Mouse (Mus musculus): Measurements from ENCODE around the gene Lrrc28.

Lrrc28 gene

GRCm38 (mm10) chr7:67529381-67529780 lies 115.7 kb downstream of the Lrrc28 start:
- WGBS = 84% methylated on average over 6 of the region's 6 CpGs

DNA sequence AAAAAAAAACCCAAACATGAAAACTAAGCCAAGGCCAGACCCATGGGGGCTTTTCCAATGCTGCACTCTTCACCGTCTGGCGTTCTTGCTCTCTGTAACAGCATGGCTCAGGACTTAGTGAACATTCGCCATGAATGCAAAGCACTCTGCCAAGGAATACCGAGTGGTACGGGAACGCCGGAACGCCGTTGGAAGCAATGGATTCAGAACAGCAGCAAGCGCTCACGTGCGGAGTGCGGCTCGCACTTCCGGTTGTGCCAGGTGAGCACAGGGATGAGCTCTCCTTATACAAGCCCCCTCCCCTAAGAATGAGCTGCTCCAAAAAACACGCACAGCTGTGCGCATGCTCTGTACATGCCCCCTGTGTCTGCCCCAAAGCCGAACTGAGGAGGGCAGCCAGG lies 116.2 kb downstream of the Lrrc28 start:
- WGBS = 65% methylated on average over 18 of the region's 18 CpGs

GRCm38 (mm10) chr7:67528063-67528811 lies 116.8 kb downstream of the Lrrc28 start:
- 30% methylated on average over 10 of the region's 10 CpGs for WGBS

DNA sequence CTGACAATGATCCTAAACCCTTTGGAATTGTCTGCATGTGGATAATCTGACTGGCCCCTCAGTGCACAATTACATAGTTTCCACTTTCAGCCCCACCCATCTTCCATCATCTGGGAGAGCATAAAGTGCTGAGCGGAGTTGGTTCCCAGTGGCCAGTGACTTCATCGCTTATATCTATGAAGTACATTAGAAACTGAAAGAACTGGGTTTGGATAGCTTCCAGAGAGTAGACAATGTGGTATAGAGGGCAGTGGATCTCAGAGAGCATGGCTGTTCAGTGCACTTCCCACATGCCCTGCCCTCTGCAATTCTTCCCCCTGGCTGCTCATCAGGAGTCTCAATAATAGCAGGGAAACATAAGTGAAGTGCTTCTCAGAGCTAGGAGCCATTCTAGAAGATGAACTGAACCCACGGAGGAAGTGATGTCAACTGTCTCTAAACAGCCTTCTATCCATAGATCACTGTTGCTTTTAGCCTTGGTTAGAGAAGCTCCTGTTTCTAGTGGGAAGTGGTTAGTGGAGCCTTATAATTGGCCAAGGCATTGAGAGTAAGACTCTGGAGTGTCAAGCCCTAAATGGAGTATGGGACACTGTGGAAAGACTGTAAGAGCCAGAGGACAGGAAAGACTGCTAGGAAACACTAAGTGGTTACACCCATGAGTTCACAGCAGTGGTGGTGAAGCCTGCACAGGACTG lies 119.0 kb downstream of the Lrrc28 start:
- WGBS = 76% methylated on average over 3 of the region's 3 CpGs

GRCm38 (mm10) chr7:67524069-67524468 lies 121.0 kb downstream of the Lrrc28 start:
- 96% methylated on average over 8 of the region's 8 CpGs for WGBS

GRCm38 (mm10) chr7:67523400-67523799 lies 121.7 kb downstream of the Lrrc28 start:
- WGBS = 90% methylated on average over 7 of the region's 7 CpGs

GRCm38 (mm10) chr7:67521731-67522130 lies 123.3 kb downstream of the Lrrc28 start:
- WGBS = 84% methylated on average over 5 of the region's 5 CpGs

DNA sequence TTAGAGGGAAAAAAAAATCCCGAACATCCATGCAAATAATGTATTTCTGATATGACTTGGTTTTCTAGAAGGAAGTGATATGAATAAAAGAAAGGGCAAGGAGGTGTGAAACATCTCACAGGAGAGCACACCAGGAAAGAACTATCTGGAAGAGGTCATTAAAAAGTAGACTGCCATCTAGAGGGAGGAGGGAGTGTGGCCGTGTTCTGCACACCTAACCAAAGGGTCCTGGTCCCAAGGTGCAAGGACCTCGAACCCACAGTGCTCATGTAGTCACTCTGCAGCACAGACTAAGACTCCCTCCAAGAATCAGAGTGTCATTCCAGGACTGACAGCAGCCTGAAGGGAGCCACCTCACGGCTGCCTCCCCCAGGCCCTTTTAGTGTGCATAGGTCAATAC lies 124.1 kb downstream of the Lrrc28 start:
- 85% methylated on average over 4 of the region's 4 CpGs for WGBS

GRCm38 (mm10) chr7:67520001-67520400 lies 125.1 kb downstream of the Lrrc28 start:
- WGBS = 62% methylated on average over 10 of the region's 10 CpGs

GRCm38 (mm10) chr7:67515621-67516020 lies 129.4 kb downstream of the Lrrc28 start:
- WGBS = 79% methylated on average over 9 of the region's 9 CpGs

DNA sequence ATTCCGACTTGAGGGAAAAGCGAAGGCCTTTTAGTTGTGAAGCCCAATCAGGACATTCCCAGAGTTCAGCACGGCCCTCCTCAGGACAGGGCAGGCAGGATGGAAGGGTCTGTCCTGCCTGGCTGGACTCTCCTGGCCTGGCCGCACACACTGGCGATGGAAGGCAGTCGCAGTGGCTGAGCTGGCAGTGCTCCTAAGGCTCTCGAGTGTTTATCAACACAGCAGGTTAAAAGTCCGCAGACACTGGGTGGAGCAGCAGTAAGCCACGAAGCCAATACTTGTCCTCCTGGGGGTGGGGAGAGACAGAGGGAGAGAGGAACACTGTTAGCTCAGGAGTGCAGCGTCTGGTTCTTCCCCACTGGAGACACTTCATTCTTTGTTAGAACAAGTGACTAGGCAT lies 130.2 kb downstream of the Lrrc28 start:
- WGBS = 72% methylated on average over 10 of the region's 10 CpGs

DNA sequence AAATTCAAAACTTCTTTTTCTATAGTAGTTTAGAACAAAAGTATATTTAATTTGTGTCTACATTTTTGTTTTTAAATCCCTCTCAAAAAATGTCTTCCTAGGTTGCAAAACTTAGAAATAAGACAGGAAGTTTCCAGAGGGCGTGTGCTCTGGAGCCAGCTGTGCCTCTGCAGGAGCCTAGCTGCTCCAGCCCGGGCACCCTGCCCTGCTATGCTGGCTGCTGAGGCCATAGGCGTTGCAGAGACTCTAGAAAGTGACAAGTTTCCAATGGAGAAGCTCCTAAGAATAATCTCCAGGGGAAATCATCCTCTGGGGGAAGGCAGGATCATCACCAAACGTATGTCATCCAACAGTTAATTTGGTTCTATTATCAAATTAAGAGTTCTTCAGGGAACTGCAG lies 130.7 kb downstream of the Lrrc28 start:
- 52% methylated on average over 4 of the region's 4 CpGs for WGBS

- 70% methylated on average over 4 of the region's 4 CpGs for whole genome bisulfite sequencing
These were observed 131.4 kb downstream of the Lrrc28 start for GRCm38 (mm10) chr7:67513656-67514055.

DNA sequence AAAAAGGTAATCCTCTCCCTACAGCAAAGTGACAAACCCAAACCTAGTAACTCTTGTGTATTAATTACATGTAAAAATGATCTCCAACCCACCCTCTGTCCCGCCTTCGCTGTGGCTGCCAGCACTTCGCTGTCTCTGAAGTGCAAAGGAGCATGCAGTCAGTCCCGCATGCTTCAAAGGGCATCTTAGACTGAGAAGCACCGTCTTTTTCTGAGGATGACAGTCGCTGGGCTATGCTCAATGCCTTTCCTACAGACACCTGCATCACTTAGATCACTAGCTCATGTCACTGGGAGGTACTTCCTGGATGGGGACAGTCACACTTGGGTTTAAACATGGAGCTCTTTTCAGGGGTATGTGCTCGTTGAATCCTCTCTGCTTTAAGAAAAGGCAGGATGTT lies 133.5 kb downstream of the Lrrc28 start:
- WGBS = 91% methylated on average over 7 of the region's 7 CpGs

DNA sequence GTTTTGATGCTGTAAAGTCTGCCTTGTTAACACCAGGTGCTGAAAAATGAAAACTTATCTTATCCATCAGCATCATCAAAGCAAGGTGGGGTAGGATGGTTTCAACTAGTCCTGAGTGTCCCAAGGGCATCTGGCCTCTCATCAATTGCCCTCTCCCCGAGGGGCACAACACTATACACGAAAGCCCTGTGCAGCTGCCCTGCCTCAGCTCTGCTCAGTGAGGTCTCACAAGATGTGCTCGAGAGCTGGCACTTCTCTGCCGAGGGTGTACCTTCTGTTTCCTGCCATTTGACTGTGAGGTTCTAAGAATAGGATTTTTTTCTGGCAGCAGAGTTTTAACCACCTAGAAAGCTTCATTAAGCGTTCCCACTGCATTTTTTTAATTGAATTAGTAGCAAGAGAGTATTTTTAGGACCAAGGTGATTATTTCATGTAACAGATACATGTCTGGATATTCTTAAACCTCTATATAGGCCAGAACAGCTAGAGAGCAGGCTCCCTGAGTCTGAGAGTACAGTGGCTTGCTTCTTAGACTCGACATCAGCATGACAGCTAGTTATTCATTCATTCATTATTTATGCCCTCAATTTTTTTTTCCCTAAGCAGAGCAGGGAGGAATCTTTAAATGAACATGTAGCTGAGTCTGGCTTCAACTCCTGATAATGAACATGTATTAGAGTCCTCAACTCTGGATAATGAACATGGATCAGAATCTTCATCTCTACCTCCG lies 141.6 kb downstream of the Lrrc28 start:
- WGBS = 24% methylated on average over 7 of the region's 7 CpGs

- 65% methylated on average over 4 of the region's 4 CpGs for WGBS
These were observed 142.4 kb downstream of the Lrrc28 start for GRCm38 (mm10) chr7:67502631-67503030.

- 91% methylated on average over 5 of the region's 5 CpGs for WGBS
These were observed 144.2 kb downstream of the Lrrc28 start for GRCm38 (mm10) chr7:67500878-67501277.

DNA sequence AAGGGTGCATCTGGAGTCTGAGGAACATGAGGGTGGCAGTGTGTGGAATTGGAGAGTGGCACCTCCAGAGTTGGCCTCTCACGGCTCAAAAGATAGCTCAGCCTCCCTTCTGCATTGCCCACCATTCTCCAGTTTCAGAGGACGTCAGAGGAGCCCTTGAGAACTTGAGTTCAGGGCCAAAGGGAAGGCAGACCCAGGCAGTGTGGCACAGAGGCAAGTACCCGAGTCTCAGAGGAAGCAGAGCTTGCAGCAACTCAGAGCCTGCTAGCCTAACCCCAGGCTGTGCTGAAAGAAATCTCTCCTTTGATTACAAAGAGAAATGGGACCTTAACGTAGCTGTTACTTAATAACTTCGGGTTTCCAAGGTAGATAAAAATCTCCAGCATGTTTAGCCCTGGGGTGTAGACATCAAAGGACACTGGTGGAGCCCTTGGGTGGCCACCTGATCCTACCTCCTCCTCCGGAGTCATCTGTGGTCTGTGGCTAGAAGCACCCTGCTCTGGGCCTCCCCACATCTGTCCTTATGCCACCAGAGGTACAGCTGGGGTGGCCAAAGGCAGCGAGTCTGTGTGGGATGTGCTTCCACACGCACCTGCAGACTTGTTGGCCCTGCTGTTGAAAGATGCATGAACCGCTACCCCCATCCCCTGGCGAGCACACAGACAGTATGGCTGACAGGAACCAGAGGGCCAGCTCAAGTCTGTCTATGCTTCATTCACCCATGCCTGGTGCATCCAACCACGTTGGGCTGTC lies 144.8 kb downstream of the Lrrc28 start:
- WGBS = 85% methylated on average over 11 of the region's 11 CpGs

- WGBS = 80% methylated on average over 7 of the region's 7 CpGs
These were observed 145.6 kb downstream of the Lrrc28 start for GRCm38 (mm10) chr7:67499516-67499915.

DNA sequence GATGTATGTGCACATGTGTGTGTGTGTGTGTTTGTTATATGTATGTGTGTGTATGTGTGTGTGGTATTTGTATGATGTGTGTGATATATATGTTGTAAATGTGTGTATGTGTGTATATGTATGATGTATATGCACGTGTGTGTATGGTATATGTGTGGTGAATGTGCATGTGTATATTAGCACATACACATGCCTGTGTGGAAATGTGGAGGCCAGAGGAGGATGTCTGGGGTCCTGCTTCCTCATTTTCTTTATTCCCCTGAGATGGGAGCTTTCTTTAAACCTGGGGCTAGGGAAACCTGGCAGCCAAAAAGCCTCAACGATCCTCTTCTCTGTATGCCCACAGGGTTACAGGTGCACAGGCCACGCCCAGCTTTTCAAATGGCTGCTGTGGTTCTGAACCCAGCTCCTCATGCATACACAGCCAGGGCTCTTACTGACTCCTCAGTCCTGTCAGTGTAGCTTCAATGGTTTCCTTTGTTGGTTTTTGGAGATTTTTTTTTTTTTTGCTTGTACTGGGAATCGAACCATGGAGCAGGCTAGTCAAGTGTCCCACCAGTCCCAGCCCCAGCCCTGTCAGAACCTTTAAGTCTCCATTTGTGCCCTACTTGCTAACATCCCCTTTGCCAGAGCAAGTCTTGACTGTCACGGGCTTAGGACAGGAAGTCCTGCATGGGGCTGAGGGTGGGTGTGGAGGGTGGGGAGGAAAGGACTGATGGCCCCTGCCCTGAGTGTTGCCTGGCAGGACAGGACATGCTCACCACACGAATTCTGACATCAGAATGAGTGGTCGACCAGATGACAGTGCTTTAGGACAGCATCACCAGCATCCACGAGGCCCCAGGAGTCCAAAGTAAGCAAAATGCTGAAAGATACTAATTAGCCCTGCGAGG lies 151.0 kb downstream of the Lrrc28 start:
- 79% methylated on average over 9 of the region's 9 CpGs for WGBS

DNA sequence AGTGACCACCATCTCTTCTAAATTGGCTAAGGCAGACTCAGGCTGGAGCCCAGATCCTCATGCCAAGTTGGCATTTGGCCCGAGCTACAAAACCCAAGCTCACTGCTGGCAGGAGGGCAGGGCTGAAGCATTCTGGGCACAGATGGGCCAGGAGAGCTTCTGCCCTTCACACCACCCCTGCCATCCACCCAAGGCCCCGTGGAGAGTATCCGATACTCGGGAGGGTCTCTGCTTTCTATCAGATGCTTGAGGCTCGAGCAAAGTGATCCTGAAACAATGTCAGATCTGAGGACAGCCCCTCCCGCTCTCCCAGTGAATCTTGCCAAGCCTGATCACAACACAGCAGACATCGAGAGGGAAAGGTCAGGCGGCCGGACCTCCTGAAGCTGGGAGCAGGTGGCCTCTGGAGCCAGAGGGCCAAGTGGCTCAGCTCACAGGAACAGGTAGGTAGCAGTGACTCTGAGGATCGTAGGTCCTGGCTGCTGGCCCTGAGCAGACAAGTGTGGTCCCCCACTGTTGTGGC lies 157.1 kb downstream of the Lrrc28 start:
- 63% methylated on average over 10 of the region's 10 CpGs for WGBS

Data from cerebral cortex, adult 2 months (tissue).